ENCODE assay signal across 8 mouse cellular contexts in the genomic region with DNA sequence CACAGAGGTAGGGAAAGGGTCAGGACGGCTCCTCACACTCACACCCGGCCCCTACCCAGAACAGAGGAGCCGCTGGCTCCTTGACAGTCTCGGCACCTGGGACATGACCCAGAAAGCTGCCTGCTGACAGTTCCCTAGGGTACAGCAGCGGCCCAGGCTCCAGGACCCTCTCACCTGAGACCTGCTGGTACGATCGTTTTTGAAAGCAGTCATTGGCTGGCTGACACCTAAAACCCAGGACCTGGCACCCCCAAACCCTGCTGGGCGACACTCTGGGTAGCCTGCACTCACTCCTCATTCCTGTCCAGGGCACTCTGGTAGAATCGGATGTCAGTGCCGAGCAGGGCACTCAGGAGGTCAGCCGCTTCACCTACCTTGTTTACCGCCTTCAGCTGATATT. TPM values are rescaled to one million over a fixed set of nuclear protein-coding genes. Genes with fewer than 3 reads are reported as not detected.
A peak's percentile ranks its signal among the peaks of the same experiment; 100 is the strongest.
DNase-seq lines count a peak whose midpoint lies in the region; ATAC-seq and TF ChIP-seq lines count a peak whose summit lies in the region.

No protein-coding gene starts in this region.

- 58% methylated on average over 12 of the region's 12 CpGs for WGBS in heart, postnatal 0 days
- WGBS in liver, embryonic 16.5 days (ENCODE audit: insufficient replicate concordance): 30% methylated on average over 12 of the region's 12 CpGs

- H3K27me3 ChIP-seq in E14TG2a.4 (ENCODE audit: insufficient read depth, low read length): peaks cover 10% of the 10 kb centered on the region
- 0 out of 2 replicates have a peak, but pooled peaks cover 5% of the 10 kb centered on the region for H3K27me3 ChIP-seq in heart, postnatal 0 days (ENCODE audit: control insufficient read depth, insufficient read depth, low read length)
- H3K27me3 ChIP-seq in liver, embryonic 16.5 days (ENCODE audit: control insufficient read depth, insufficient read depth, low read depth, low read length): peaks cover 13% of the 10 kb centered on the region

- H3K4me2 ChIP-seq in heart, postnatal 0 days (ENCODE audit: low read depth, low read length): peak overlapping the region; percentile 54; the same call in 1 of the 2 replicates
- H3K4me2 ChIP-seq in liver, embryonic 16.5 days (ENCODE audit: low read depth, low read length): peak overlapping the region; percentile 25

- peak; percentile 92 for DNase-seq in heart, adult 11 months
- no peak for DNase-seq in heart, postnatal 25 days (ENCODE audit: low spot score)
- no peak for DNase-seq in heart, postnatal 0 days (ENCODE audit: low spot score)
- DNase-seq in yolk sac, embryonic 10.5 days (ENCODE audit: low spot score): no peak
- no peak for DNase-seq in adrenal gland, postnatal 14 days
- no peak for DNase-seq in adrenal gland, postnatal 36 days

- H3K9me3 ChIP-seq in E14TG2a.4 (ENCODE audit: low read length): no peaks in the 10 kb centered on the region
- H3K9me3 ChIP-seq in heart, postnatal 0 days (replicated peaks; ENCODE audit: control insufficient read depth, low read length): no peaks in the 10 kb centered on the region
- H3K9me3 ChIP-seq in liver, embryonic 16.5 days (replicated peaks; ENCODE audit: control insufficient read depth, low read length): no peaks in the 10 kb centered on the region

- peaks cover 22% of the 10 kb centered on the region for H3K36me3 ChIP-seq in E14TG2a.4 (ENCODE audit: insufficient read depth, low read length)
- peaks cover 39% of the 10 kb centered on the region for H3K36me3 ChIP-seq in heart, postnatal 0 days (replicated peaks; ENCODE audit: control insufficient read depth, insufficient read depth, low read length)
- no peaks in the 10 kb centered on the region for H3K36me3 ChIP-seq in liver, embryonic 16.5 days (ENCODE audit: control insufficient read depth, insufficient read depth)

- peak overlapping the region; percentile 66 for H3K4me3 ChIP-seq in E14TG2a.4 (replicated peaks; ENCODE audit: low read length)
- no peak overlapping the region for H3K4me3 ChIP-seq in heart, postnatal 0 days (ENCODE audit: low read depth, low read length)
- H3K4me3 ChIP-seq in liver, embryonic 16.5 days (ENCODE audit: low read depth, low read length): peak overlapping the region; percentile 41

- intact Hi-C loops in heart, postnatal 25 days (cut with DNase I): no loop called here

- no peak overlapping the region for H3K9ac ChIP-seq in heart, postnatal 0 days (replicated peaks; ENCODE audit: low read depth, low read length)
- H3K9ac ChIP-seq in liver, embryonic 16.5 days (ENCODE audit: low read depth, low read length): no peak overlapping the region

- no peak for ATAC-seq in heart, postnatal 0 days (ENCODE audit: insufficient read depth, low read depth)
- ATAC-seq in liver, embryonic 16.5 days (ENCODE audit: low read depth): no peak

- no peak for TF ChIP-seq CTCF in E14TG2a.4 (conservative IDR thresholded peaks at IDR 0.05; ENCODE audit: low read length)
- no peak for TF ChIP-seq CTCF in heart, postnatal 0 days (IDR thresholded peaks at IDR 0.05; ENCODE audit: low read depth)

- no peak for TF ChIP-seq EP300 in heart, postnatal 0 days (IDR thresholded peaks at IDR 0.05; ENCODE audit: low read depth)

- H3K4me1 ChIP-seq in E14TG2a.4 (replicated peaks; ENCODE audit: low read depth, low read length): peaks cover 94% of the 10 kb centered on the region
- peaks cover 32% of the 10 kb centered on the region for H3K4me1 ChIP-seq in heart, postnatal 0 days (ENCODE audit: control insufficient read depth, insufficient read depth)
- H3K4me1 ChIP-seq in liver, embryonic 16.5 days (ENCODE audit: control insufficient read depth, low read depth, low read length): peaks cover 5% of the 10 kb centered on the region; the same call in 1 of the 2 replicates

- H3K27ac ChIP-seq in heart, postnatal 0 days (ENCODE audit: low read depth): no peak overlapping the region
- H3K27ac ChIP-seq in liver, embryonic 16.5 days (ENCODE audit: low read length): peak overlapping the region; percentile 49

RNA-seq across cellular contexts. Expression of a gene that starts 56.2 kb away (rescaled TPM):
- total RNA-seq in heart, postnatal 25 days (2021): 1 to 10 TPM; 5.5 to 6.8 TPM
- total RNA-seq in heart, postnatal 0 days (2014; rRNA removed; ENCODE audit: low replicate concordance): 10.7 and 20.5 TPM in 2 replicates
- polyA plus RNA-seq in heart, postnatal 0 days (2015; fragmentation: Nextera tagmentation; extraction: Ambion mirVana): 8.2 and 10.2 TPM in 2 replicates
- polyA plus RNA-seq in liver, embryonic 16.5 days (2015; fragmentation: Nextera tagmentation; extraction: Ambion mirVana): 8.2 and 9.6 TPM in 2 replicates
- 8.3 and 12.0 TPM in 2 replicates for total RNA-seq in adrenal gland, postnatal 14 days (2021)
- total RNA-seq in adrenal gland, postnatal 36 days (2021): 10 to 100 TPM; 10.6 to 11.2 TPM
